Mouse (Mus musculus) olfactory bulb, adult 2 months (tissue): ENCODE measurements around the gene Timm44.

Source experiments
- CTCF ChIP-seq: fragments of 200-500 bp; IDR thresholded peaks from 2 replicates; pipeline ENCODE4 v1.5.1; 2012; ENCODE audit warnings: low read depth, mild to moderate bottlenecking, low read length, moderate library complexity; ENCODE audit not compliant: insufficient read depth
- POLR2A ChIP-seq: fragments of 200-500 bp; IDR thresholded peaks from 2 replicates; pipeline ENCODE4 v1.6.1; 2012; ENCODE audit warnings: mild to moderate bottlenecking, low read depth, low read length, moderate library complexity; ENCODE audit not compliant: insufficient read depth

GRCm38 (mm10) chr8:4247951-4248540, 27.7 kb downstream of the Timm44 start, which contains the start of gene Tgfbr3l:
- no peak for TF ChIP-seq POLR2A
- no peak for TF ChIP-seq CTCF
